Mouse (Mus musculus): ENCODE measurements at regions not wholly inside any gene's neighbourhood (a gene's known extent, or its start where the extent isn't known, plus 50 kb on each side); places are given as distances from the start of the nearest gene placed in this dataset.
A peak's percentile ranks its signal among the peaks of the same experiment; 100 is the strongest.

DNA sequence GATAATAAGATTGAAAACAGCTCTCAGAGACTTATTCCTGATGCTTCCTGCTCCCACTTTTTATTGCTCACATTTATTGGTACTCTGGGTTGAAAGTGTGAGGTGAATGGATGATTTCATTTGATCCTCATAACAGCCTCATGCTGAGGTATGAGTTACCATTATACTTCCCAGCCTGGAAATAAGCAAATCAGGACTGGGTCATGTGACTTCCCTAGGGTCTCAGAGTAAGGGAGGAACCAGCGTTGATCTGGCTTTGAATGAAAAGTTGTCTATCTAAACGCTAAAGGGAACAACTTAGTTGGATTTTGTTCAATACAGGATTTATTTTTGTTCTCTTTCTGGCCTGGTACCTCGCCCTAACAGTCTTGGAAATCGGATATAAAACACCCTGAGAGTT is 85.3 kb downstream of the Nfkbiz start:
- Histone ChIP-seq H3K4me2 (replicated peaks; ENCODE audit: low read depth, low read length) (no peak overlapping the region), H3K27ac (ENCODE audit: low read length) (no peak overlapping the region), H3K27me3 (replicated peaks; ENCODE audit: insufficient read depth, low read length) (no peaks in the 10 kb centered on the region), H3K4me3 (ENCODE audit: low read depth, low read length) (no peak overlapping the region), H3K36me3 (ENCODE audit: insufficient read depth, low read length) (no peaks in the 10 kb centered on the region), H3K9ac (replicated peaks; ENCODE audit: low read depth) (no peak overlapping the region), H3K9me3 (ENCODE audit: low read length) (no peaks in the 10 kb centered on the region), H3K4me1 (ENCODE audit: insufficient read depth, low read depth, low read length) (no peaks in the 10 kb centered on the region; the same call in 1 of the 2 replicates)
- no peak for ATAC-seq
- no peak for TF ChIP-seq CTCF (IDR thresholded peaks at IDR 0.05)
- no peak for TF ChIP-seq EP300 (IDR thresholded peaks at IDR 0.05)
- 80% methylated on average over 4 of the region's 4 CpGs for WGBS
- no peak for DNase-seq (ENCODE audit: low spot score)

- no peak for DNase-seq (ENCODE audit: low spot score)
- Histone ChIP-seq H3K27me3 (replicated peaks; ENCODE audit: insufficient read depth, low read length) (no peaks in the 10 kb centered on the region), H3K4me1 (ENCODE audit: insufficient read depth, low read depth, low read length) (no peaks in the 10 kb centered on the region), H3K9me3 (ENCODE audit: low read length) (no peaks in the 10 kb centered on the region), H3K27ac (ENCODE audit: low read length) (no peak overlapping the region), H3K9ac (replicated peaks; ENCODE audit: low read depth) (no peak overlapping the region), H3K36me3 (ENCODE audit: insufficient read depth, low read length) (no peaks in the 10 kb centered on the region), H3K4me3 (ENCODE audit: low read depth, low read length) (no peak overlapping the region), H3K4me2 (replicated peaks; ENCODE audit: low read depth, low read length) (no peak overlapping the region)
- WGBS = 89% methylated on average over 2 of the region's 2 CpGs
- no peak for ATAC-seq
- TF ChIP-seq CTCF (IDR thresholded peaks at IDR 0.05) (no peak), EP300 (IDR thresholded peaks at IDR 0.05) (no peak)
These were observed 91.4 kb downstream of the Nfkbiz start for GRCm38 (mm10) chr16:55747250-55747649.

- H3K4me1 ChIP-seq (ENCODE audit: insufficient read depth, low read depth, low read length) = no peaks in the 10 kb centered on the region
- no peak overlapping the region for H3K9ac ChIP-seq (replicated peaks; ENCODE audit: low read depth)
- H3K36me3 ChIP-seq (ENCODE audit: insufficient read depth, low read length) = no peaks in the 10 kb centered on the region
- H3K27ac ChIP-seq (ENCODE audit: low read length) = no peak overlapping the region
- no peak overlapping the region for H3K4me2 ChIP-seq (replicated peaks; ENCODE audit: low read depth, low read length)
- DNase-seq (ENCODE audit: low spot score) (no peak), ATAC-seq (no peak)
- 69% methylated on average over 3 of the region's 3 CpGs for WGBS
- no peaks in the 10 kb centered on the region for H3K9me3 ChIP-seq (ENCODE audit: low read length)
- TF ChIP-seq EP300 (IDR thresholded peaks at IDR 0.05) (no peak), CTCF (IDR thresholded peaks at IDR 0.05) (no peak)
- no peak overlapping the region for H3K4me3 ChIP-seq (ENCODE audit: low read depth, low read length)
- no peaks in the 10 kb centered on the region for H3K27me3 ChIP-seq (replicated peaks; ENCODE audit: insufficient read depth, low read length)
These were observed 92.5 kb downstream of the Nfkbiz start for GRCm38 (mm10) chr16:55746159-55746558.

DNA sequence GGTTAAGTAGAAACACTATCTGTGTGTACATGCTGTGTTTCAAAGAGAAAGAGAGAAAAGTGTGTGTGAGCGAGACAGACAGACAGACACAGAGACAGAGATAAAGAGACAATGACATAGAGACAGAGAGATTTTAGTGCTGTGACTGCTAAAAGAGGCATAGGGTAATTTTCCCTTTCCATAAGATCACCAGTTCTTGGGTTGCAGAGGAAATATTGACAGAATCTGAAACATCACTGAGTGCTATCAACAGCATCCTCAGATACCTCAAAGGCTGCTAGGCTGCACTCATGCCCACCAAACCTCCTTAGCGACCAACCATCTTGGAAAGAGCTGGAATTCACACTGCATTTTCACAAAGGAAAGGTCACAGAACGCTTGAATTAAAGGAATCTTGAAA is 93.6 kb downstream of the Nfkbiz start:
- no peak overlapping the region for H3K9ac ChIP-seq (replicated peaks; ENCODE audit: low read depth)
- H3K9me3 ChIP-seq (ENCODE audit: low read length) = no peaks in the 10 kb centered on the region
- no peak for ATAC-seq
- H3K4me3 ChIP-seq (ENCODE audit: low read depth, low read length) = no peak overlapping the region
- no peak for DNase-seq (ENCODE audit: low spot score)
- WGBS = 70% methylated on average over 3 of the region's 3 CpGs
- no peak overlapping the region for H3K27ac ChIP-seq (ENCODE audit: low read length)
- no peaks in the 10 kb centered on the region for H3K36me3 ChIP-seq (ENCODE audit: insufficient read depth, low read length)
- no peak overlapping the region for H3K4me2 ChIP-seq (replicated peaks; ENCODE audit: low read depth, low read length)
- no peak for TF ChIP-seq CTCF (IDR thresholded peaks at IDR 0.05)
- TF ChIP-seq EP300 (IDR thresholded peaks at IDR 0.05) = no peak
- no peaks in the 10 kb centered on the region for H3K27me3 ChIP-seq (replicated peaks; ENCODE audit: insufficient read depth, low read length)
- no peaks in the 10 kb centered on the region for H3K4me1 ChIP-seq (ENCODE audit: insufficient read depth, low read depth, low read length)

DNA sequence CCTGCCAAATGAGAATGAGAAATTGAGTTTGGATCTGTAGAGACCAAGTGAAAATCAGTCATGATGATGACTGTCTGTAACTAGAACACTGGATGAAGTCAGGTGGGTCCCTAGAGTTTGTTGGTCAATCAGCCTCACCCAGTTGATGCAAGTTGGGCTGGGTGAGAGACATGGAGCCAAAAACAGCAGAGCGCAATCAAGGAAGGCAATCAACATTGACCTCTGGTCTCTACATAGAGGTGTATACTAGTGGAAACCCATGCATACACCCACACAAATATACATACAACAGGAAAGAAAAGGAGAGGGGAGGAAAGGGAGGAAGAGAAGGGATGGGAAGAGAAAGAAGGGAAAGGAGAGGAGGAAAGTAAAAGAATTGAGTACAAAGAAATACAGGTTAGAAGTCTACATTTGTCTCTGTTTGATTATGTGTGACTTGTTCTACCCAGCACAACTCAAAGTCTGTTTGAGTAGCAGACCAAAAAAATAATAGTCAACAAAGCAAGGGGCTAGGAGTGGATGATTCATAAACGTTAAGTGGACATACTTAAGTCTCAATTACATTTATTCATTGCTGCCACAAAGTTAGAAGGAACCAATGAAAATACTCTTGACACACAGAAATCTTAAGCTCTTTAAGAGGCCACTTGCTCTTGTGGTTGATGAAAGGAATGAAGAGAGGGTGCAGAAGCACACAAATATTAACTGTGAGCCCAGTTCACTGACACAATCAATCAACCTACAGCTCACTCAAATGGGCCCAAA is 97.4 kb downstream of the Nfkbiz start:
- DNase-seq (ENCODE audit: low spot score) (peak; percentile 92), ATAC-seq (peak; percentile 92)
- no peaks in the 10 kb centered on the region for H3K36me3 ChIP-seq (ENCODE audit: insufficient read depth, low read length)
- H3K4me2 ChIP-seq (replicated peaks; ENCODE audit: low read depth, low read length) = 0 out of 2 replicates have a peak overlapping the region, but pooled peaks have one; percentile 5
- H3K9me3 ChIP-seq (ENCODE audit: low read length) = no peaks in the 10 kb centered on the region
- H3K27me3 ChIP-seq (replicated peaks; ENCODE audit: insufficient read depth, low read length) = no peaks in the 10 kb centered on the region
- no peak overlapping the region for H3K9ac ChIP-seq (replicated peaks; ENCODE audit: low read depth)
- H3K4me3 ChIP-seq (ENCODE audit: low read depth, low read length) = no peak overlapping the region
- WGBS = 56% methylated on average over 2 of the region's 2 CpGs
- TF ChIP-seq CTCF (IDR thresholded peaks at IDR 0.05) (no peak), EP300 (IDR thresholded peaks at IDR 0.05) (peak; percentile 93)
- no peaks in the 10 kb centered on the region for H3K4me1 ChIP-seq (ENCODE audit: insufficient read depth, low read depth, low read length)
- H3K27ac ChIP-seq (ENCODE audit: low read length) = no peak overlapping the region

- H3K9me3 ChIP-seq (ENCODE audit: low read length) = no peaks in the 10 kb centered on the region
- H3K4me3 ChIP-seq (ENCODE audit: low read depth, low read length) = no peak overlapping the region
- no peak overlapping the region for H3K4me2 ChIP-seq (replicated peaks; ENCODE audit: low read depth, low read length)
- H3K4me1 ChIP-seq (ENCODE audit: insufficient read depth, low read depth, low read length) = no peaks in the 10 kb centered on the region
- TF ChIP-seq CTCF (IDR thresholded peaks at IDR 0.05) (no peak), EP300 (IDR thresholded peaks at IDR 0.05) (no peak)
- H3K27me3 ChIP-seq (replicated peaks; ENCODE audit: insufficient read depth, low read length) = no peaks in the 10 kb centered on the region
- WGBS = 71% methylated on average over 4 of the region's 4 CpGs
- DNase-seq (ENCODE audit: low spot score) (no peak), ATAC-seq (no peak)
- H3K27ac ChIP-seq (ENCODE audit: low read length) = no peak overlapping the region
- no peaks in the 10 kb centered on the region for H3K36me3 ChIP-seq (ENCODE audit: insufficient read depth, low read length)
- no peak overlapping the region for H3K9ac ChIP-seq (replicated peaks; ENCODE audit: low read depth)
These were observed 100.0 kb downstream of the Nfkbiz start for GRCm38 (mm10) chr16:55738741-55739140.
